Mouse (Mus musculus): Measurements from ENCODE around the gene Ltbp1.

DNA sequence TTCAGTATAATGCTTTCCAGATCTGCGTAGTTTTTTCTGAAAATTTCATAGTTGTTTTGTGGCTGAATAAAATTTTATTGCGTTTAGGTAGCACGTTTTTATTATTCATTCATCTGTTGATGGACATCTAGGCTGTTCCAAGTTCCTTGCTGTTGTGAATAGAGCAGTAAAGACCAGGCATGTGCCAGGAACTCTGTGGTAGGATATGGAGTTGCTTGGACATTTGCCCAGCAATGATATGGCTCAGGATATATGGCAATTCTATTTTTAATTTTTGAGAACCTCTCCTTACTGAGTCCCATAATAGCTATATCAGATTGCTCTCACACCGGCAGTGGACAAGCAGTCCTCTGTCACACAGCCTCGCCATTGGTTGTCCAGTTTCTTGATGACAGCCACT is 159.2 kb downstream of the Ltbp1 start:
- no peak for TF ChIP-seq CTCF (IDR thresholded peaks at IDR 0.05; ENCODE audit: insufficient read depth, low read length)
- TF ChIP-seq POLR2A (IDR thresholded peaks at IDR 0.05; ENCODE audit: borderline replicate concordance, extremely low read depth, low read depth, low read length), result no peak
